Mouse (Mus musculus) left cerebral cortex, postnatal 4 days (tissue): ENCODE measurements around the gene Pex14. TPM values are rescaled to one million over a fixed set of nuclear protein-coding genes. Genes with fewer than 3 reads are reported as not detected.

Experiments
- DNase-seq: peaks from one replicate; pipeline ENCODE4 v3.0.0-alpha.2; 2022
- intact Hi-C: fragments of 180-260 bp; cut with DNase I; formaldehyde crosslinking; loops from one replicate; pipeline ENCODE4 v1.15.1; 2025
- total RNA-seq, 2 experiments: library from RNA; stranded (reverse); gene quantifications; 2 replicates each; pipeline ENCODE4 v1.2.3; 2021

Gene Pex14
- total RNA-seq, 2 experiments from 2014 or later = 38.2 to 40.8 TPM

DNA sequence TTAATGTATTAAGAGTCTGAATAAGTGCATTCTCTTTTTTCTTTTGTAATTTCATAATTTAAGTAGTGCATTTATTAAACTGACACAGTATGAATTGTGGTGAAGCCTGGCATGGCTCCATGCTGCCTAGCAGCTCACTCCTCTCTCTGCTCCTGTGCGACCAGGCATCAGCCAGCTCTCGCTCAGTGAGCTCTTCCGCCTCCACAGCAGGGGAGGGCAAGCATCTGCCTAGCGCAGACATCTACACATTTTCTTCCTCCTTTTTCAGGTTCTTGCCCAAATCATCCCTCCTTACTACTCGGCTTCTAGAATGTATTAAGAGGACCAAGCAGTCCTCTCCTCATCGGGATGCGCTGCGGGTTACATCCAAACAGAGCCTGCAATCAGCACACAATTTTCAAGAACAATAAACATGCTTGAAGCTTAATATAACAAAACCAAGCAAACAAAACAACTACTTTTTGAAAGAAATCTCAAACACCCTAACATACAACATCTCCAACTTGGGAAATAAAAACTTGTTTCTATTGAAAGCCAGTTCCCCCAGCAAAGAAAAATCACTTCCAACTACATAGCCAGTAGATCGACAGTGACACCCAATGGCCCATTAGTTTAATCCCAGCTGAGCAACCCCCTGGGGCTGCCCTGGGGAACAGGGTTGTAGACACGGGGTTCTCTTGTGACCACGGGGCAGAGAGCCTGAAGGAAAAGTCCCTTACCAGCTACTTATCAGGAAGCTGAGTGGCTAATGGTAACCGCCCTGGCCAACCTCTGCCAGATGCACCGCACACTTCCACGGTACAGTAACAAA, 38.9 kb downstream of the Pex14 start:
- DNase-seq = peak; percentile 26
- intact Hi-C loops = loop anchor here (10.0 kb wide), 1 partner anchor 316 kb away; no protein-coding TSS in a partner anchor

DNA sequence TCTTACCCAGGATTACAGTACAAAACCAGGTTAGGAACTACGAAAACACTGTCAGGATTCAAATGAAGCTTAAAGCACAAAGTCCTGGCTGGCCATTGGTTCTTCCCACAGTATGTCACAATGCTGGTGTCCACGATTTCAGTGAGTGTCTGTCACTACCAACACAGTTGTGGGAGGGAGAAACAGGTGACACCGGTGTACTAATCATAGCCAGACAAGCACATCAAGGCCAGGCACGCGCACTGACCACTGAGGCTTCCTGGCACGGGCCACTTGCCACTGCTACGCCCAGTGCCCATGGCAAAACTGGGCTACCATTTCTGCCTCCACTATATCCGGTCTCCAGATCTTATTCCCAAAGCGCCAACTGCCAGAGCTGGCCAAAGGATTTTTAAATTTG, 40.0 kb downstream of the Pex14 start:
- intact Hi-C loops = loop anchor here (10.0 kb wide), 1 partner anchor 315 kb away; no protein-coding TSS in a partner anchor

DNA sequence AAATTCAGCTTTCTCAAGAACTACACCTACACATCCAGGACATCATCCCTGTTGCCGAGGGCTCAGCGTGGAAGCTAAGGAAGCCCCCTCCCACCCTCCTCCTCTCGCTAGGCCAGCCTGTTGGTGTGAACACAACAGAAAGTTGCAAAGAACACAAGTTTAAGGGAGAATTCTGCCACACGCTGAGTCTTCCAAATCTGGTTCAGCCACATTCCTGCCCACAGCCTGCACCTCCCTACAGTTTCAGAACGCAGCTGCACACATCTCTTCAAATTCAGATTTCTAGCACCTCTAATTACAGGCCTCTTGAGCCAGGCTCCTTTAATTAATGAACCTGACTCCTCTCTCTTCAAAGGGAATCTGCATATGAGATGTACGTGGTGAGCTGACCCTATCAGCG, 41.4 kb downstream of the Pex14 start:
- DNase-seq = no peak
- intact Hi-C loops = no loop called here

More for the DNA sequence above, 40.0 kb downstream of the Pex14 start:
- DNase-seq = no peak

DNA sequence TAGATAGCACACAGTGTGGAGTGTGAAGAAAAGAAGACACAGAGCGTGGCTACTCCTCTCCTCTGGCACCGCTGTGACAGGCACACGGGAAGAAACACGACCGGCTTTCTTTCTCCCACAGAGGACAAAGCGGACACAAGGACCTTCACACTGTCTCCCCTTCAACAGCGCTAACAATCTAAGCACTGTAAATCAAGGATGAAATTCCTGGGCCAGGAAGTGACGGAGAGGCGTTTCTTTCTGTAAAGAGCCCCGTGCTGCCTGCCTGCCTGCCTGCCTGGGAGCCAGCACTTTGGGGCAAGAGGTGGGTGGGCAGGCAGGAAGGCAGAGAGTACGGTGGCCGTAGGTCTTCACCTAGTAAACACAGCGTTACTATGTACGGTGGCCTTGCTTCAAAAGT, 42.2 kb downstream of the Pex14 start:
- intact Hi-C loops = no loop called here
- no peak for DNase-seq

DNA sequence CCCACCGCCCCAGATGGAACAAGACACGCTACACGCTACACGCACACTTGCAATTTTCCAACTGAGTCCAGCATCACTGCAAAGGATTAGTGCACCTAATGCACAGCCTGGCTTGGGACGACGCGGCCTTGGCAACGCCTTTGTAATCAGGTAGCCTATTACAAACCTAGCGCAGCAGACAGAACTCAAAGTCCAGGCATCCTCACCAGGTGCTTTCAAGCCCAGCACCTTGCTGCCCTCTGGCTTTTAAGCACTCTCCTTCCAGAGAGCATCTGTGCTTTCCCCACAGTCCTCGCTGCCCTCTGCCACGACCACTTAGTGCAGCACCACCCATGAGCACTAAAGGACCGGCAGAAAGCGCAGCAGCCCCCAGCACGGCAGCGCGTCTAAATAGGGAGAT, 42.7 kb downstream of the Pex14 start:
- no peak for DNase-seq
- intact Hi-C loops = no loop called here

DNA sequence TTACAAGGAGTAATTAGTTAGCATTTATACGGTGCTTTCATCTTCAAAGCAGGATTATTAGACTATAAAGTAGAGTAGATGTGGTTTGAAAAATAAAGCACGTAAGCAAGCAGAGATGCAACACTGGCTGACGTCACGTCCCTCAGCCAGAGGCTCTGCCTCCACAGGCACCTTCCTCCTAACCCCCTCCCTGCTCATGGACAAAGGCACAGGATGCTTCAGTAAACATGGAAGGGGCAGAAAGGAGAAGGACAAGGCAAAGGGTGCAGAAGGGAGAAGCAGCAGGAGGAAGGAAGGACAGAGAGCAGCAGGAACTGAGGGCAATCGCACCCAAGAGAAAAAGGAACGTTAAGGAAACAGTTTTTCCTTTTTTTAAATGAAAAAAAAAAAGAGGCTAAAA, 43.8 kb downstream of the Pex14 start:
- intact Hi-C loops = no loop called here

DNA sequence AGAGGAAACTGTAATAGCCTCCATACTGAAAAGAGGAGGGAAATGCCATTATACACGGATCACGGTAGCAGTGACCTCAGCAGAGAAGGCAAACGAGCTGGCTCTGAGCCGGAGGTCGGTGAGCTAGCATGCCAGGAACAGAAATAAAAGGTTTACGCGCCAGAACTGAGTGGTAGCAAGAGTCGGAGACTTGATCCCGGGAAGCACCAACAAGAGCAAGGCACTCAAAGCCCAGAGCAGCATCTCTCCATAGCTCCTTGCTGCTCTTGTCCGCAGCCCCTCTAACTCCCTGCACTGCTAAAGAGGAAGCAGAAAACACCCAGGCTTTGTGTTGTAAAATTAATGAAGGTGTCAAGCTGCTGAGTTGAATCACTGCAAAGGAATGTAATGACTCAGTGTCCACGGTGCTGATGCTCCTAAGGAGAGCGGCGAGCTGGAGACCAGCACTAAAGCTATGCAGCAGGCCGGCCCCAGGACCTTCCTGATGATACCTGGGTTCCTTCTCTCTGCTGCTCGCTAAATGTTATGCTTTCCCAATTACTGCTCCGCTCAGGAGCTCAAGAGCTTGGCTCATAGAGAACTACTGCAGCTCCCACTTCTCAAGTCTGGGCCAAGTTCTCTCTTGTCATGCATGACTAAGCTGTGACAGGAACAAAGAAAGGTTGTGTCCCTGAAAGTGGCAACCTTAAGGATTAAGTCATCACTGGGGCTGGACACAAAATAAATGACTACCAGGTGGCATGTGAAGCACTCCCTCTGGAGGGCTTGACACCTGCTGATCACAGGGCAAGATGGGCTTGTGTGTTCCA, 50.1 kb downstream of the Pex14 start:
- no peak for DNase-seq
- intact Hi-C loops = no loop called here

More for the DNA sequence above, 43.8 kb downstream of the Pex14 start:
- no peak for DNase-seq

DNA sequence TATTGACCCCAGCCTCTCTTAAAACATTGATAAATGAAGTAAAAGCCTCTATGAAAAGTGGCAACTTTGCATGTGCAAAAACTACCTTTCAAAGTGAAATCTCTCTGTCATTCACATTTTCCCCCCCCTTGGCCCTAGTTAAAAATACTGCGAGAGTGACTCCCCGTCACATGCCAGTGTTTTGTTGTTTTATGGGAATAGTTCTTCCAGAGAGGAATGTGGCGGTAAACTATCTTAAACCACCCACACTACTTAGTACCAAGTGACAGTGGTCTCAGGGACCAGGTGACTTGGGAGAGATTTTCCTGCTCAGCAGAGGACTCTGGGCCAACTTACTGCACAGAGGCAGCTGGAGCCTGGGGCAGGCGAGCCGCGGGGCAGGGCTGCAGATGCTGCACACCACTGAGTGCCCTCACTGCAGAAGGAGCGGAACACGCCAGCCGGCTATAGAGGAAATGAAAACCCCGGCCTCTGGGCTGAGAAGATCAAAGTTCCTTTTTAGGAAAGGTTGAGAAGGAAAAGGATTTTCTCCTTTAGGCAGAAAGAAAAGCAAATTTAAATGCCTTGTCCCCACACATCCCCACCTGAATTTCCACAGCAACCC, 50.9 kb downstream of the Pex14 start:
- DNase-seq = no peak

DNA sequence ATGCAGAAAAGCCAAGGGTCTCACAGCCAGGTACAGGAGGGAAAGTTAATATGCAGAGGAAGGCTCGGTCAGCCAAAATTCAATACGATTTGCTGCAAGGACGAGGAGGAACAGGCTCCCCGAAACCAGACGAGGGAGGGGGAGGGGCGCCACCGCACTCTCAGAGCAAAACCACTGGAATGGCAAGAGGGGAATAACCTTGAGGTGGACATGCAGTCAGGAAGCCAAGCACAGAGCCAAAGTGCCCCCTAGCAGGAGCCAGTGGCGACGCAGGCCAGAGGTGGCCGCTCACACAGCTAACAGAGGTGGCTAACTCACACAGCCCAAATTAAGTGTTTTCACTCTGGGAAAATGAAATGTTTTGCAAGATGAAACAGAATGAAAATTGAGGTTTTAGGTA, 52.3 kb downstream of the Pex14 start:
- intact Hi-C loops = no loop called here
- peak; percentile 51 for DNase-seq

More for the DNA sequence above, 50.9 kb downstream of the Pex14 start:
- intact Hi-C loops = no loop called here

DNA sequence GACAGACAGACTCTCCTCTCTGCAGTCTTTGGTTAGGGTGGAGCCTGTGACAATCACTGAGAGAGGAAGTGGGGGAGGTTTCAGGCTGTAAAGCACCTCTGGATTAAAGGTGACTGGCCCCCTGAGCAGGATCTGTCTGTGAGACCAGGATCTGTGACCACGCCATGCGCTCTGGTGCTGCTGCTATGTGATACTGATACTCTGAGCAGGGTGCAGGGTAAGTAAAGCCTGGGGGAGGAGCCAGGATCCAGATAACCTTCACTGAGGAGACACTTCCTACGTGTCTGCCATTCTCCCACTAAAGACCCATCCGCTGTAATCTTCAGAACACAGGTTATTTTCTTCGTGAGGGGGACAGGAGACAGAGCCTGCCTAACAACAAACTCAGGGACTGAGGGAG, 53.8 kb downstream of the Pex14 start:
- intact Hi-C loops = no loop called here
- no peak for DNase-seq

DNA sequence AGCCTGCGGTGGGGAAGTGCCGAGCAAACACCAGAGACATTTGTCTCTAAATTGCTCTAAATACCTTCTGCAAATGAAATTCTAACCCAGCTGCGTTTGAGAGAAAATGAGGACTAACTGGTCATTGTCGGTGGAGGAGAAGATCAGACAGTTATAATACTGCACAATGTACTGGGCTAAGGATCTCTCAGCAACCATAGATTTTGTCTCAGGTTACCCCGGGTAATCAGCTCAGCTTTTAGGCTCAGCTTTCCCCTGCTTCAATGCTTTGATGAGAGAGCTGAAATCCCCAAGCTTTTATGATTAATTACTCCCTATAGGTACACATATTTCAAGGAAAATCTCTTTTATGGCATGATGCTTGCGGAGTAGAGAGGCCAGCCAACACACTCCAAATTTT, 59.4 kb downstream of the Pex14 start:
- DNase-seq = no peak
- intact Hi-C loops = no loop called here

DNA sequence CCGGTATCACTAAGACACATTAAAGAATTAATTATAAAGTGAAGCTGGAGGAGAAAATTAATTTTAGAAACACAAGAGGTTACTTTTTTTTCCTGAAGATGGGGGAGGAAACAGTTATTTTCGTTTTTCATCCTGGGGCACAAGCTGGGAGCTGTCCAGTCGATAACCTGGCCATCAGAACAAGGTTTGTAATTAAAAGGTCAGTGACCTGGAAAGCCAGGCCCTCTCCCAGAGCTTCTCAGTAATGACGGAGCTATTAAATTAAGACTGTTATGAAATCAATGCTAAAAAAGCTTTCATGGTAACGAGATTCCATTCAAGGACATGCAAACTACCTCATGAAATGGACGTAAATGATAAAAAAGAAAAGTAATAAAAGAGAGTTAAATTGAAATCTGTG, 62.0 kb downstream of the Pex14 start:
- no peak for DNase-seq
- intact Hi-C loops = no loop called here

DNA sequence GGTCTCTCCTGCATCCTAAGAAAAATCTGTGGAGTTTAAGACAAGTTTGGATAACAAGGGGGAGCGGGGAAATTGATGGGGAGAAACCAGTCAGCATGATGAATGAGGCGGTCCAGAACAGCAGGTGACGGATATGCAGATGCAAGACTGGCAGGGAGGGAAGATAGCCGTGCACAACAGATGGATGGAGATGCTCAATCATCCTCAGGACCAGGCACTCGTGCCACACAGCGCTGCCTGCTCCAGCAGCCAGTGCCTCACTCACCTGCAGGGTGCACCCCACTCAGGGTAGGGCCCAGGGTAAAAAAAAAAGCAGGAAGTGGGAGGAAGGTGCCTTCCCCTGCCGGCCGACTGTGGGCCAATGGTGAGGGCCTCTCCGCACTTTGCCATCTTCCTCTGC, 63.1 kb downstream of the Pex14 start:
- DNase-seq = no peak
- intact Hi-C loops = no loop called here

DNA sequence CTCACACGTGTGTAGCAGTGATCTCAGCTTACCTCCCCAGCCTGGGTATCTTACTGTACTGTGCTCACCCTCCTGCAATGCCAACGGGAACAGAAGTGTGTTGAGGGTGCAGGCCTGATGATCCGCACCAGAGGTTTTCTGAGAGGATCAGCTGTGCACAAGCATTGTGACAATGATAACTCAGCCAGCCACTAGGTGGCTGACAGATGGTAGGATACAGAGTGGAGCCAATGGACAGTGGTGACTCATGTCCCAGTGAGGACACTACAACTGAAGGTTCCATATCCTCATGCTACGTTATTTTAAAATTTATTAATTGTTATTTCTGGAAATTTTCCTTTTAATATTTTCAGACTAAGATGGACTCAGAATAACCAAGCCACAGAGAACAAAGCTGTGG, 68.2 kb downstream of the Pex14 start:
- intact Hi-C loops = no loop called here
- DNase-seq = no peak

DNA sequence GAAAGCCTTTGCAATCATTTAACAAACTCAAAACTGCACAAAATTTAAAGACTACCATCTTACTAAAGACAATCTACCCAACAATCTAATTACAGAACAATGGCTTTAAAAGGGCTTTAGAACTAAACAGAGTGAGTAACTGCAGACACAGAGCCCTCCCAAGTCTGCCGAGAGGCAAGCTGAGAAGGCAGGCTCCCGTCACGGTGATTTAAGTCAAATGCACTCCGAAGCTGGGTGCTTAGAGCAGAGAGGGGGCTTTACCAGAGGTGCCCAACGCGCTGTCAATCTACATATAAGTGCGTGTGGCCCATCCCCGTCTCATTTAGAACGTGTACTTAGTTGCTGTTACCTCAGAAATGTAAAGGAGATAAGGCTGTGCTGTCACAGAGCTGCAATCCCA, 72.1 kb downstream of the Pex14 start:
- intact Hi-C loops = no loop called here
- DNase-seq = no peak

DNA sequence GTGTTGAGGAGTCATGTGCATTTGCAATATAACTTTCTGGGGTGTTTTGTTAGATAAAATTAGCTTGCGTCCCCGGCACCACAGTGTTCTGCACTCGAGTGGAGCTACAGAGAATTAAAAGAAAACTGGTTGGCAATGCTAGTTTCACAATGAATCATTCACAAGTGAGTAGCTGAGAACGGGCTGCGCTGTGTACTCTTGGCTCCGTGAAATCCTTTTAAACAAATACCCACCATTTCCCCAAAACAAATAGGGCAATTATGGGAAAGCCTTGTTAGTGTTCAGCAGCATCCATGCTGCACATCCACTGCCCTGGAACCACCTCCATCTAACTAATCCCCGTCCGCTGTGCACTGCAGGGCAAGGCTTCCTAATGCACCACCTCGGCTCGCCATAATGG, 74.4 kb downstream of the Pex14 start:
- no peak for DNase-seq
- intact Hi-C loops = no loop called here

DNA sequence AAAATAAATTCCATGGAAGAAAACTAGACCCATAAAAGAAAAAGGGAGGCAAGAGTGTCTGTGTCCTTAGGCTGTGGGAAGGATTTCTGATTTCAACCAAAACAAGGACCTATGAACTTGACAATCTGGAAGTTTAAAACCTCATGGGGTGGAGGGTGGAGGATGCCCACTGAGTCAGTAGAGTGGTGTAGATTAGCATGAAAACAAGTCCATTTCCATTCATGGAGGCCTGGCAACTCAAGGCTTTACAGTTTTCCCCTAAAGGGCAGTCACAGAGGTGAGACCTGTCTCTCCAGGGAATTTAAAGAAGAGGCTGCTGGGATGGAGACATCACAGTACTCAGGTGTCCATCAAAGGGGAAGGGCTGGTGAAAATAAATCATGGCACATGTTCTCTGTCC, 78.7 kb downstream of the Pex14 start:
- intact Hi-C loops = no loop called here
- no peak for DNase-seq

DNA sequence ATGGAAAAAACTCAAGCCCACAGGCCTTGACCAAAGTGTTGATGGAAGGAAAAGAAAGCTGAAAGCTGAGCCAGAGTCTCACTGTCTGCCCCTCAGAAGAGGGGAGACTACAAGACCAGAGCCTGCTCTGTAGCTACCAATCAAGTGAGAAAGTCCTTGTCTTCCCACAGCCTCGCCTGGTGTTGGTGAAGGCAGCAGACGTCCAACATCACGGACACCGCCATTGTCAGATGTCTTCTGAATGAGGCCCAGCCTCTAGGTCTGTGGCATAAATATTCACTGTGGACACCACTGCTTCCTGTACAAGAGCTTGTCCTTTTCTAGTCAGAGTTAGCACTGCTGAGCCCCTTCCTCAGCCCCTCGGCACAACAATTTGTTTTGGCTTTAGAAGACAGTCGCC, 80.2 kb downstream of the Pex14 start:
- DNase-seq = no peak
- intact Hi-C loops = no loop called here

DNA sequence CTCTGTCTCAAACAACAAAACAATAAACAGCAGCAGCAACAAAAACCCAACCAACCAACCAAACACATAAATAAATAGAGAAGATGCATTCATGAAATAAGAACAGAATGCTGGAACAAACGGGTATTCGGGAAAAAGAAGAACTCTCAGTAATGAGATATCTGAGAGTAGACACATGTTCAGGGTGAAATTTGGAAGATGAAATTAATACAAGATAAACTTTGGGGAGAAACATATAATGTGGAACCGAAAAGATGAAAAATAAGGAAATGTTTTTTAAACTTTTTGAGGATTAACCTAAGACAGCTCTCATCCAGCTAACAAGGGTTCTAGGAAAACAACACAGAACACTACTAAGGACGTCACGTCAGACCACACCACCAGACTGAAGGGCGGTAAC, 92.9 kb downstream of the Pex14 start:
- no peak for DNase-seq
- intact Hi-C loops = no loop called here

DNA sequence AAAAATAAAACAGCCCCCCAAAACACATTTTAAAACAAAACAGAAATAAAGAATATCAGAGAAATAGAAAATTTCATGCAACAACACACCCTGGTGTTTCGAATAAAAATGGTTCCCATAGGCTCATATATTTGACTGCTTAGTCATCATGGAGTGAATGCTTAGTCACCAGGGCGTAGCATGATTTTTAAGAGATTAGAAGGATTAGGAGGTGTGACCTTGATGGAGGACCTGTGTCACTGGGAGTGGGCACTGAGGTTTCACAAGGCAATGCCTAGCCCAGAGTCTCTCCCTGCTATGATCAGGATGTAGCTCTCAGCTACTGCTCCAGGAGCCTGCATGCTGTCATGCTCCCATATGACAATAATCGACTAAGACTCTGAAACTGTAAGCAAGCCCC, 93.6 kb downstream of the Pex14 start:
- no peak for DNase-seq
- intact Hi-C loops = no loop called here

DNA sequence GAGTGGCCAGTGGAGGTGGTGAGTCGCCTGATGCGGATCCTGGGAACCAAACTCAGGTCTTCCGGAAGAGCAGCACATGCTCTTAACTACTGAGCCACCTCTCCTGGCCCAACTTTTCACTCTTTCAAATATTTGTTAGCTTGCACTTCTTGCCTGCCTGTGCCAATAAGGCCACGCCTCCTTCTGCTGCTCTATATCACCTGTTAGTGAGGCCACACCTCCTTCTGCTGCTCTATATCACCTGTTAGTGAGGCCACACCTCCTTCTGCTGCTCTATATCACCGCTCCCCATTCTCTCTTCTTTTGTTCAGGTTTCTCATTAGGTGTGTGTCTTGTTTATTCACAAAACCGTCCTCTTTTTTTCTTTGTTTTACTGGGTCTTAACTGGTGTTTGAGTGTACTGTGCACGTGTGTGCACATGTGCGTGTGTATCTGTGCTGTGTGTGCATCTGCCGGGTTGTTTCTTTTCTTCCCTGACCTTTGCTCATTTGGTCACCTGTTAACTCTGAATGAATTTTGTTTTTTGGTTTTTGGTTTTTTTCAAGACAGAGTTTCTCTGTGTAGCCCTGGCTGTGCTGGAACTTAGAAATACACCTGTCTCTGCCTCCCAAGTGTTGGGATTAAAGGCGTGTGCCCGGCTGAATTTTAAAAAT, 97.1 kb downstream of the Pex14 start:
- intact Hi-C loops = no loop called here

More for the DNA sequence above, 97.1 kb downstream of the Pex14 start:
- no peak for DNase-seq
